Mouse (Mus musculus) small intestine, adult 2 months (tissue): Measurements from ENCODE around the gene Ntm.

Experiments used
- CTCF ChIP-seq: fragments of 200-500 bp; IDR thresholded peaks from 2 replicates; pipeline ENCODE4 v1.5.1; 2012; ENCODE audit warnings: low read depth, mild to moderate bottlenecking, control low read depth, inconsistent platforms, low read length, moderate library complexity, mixed read lengths; ENCODE audit not compliant: insufficient replicate concordance, insufficient read length; ENCODE audit errors: extremely low read depth
- POLR2A ChIP-seq: fragments of 200-500 bp; IDR thresholded peaks from 2 replicates; pipeline ENCODE4 v1.6.1; 2012; ENCODE audit warnings: low read depth, mild to moderate bottlenecking, control low read depth, inconsistent platforms, low read length, moderate library complexity

GRCm38 (mm10) chr9:29216528-29216927, 746.4 kb downstream of the Ntm start:
- no peak for TF ChIP-seq CTCF
- TF ChIP-seq POLR2A, result no peak
